Mouse (Mus musculus) CH12.LX (cell line): ENCODE results near the gene Supt16. TPM values are rescaled to one million over a fixed set of nuclear protein-coding genes. Genes with fewer than 3 reads are reported as not detected.

ENCODE experiments used
- DNase-seq: peaks from one replicate; pipeline ENCODE4 v3.0.0-alpha.2; 2013; ENCODE audit errors: extremely low read depth
- H3K27ac ChIP-seq: 2 replicates; pipeline ENCODE4 v1.5.1; 2012; ENCODE audit warnings: low read depth, mild to moderate bottlenecking, control low read depth, moderate library complexity; ENCODE audit not compliant: insufficient read depth
- H3K27me3 ChIP-seq: replicated peaks from 2 replicates; pipeline ENCODE3; 2012; ENCODE audit warnings: inconsistent platforms
- H3K36me3 ChIP-seq, 2 experiments: replicated peaks in 1 of 2; 2 replicates each; pipeline versions ENCODE3 to v1.6.1; 2012; ENCODE audit warnings: inconsistent platforms in 1 of 2, low read length in 1 of 2, mild to moderate bottlenecking in 1 of 2, mixed read lengths in 1 of 2, moderate library complexity in 1 of 2; ENCODE audit not compliant: control insufficient read depth in 1 of 2, insufficient read depth in 1 of 2
- H3K4me1 ChIP-seq, 2 experiments: 2 replicates each; pipeline ENCODE4 v1.6.1; 2012; ENCODE audit warnings: inconsistent platforms in 1 of 2, moderate library complexity in 1 of 2; ENCODE audit not compliant: insufficient read depth in 2 of 2, control insufficient read depth in 1 of 2
- H3K4me2 ChIP-seq: 2 replicates; pipeline ENCODE4 v1.6.1; 2012; ENCODE audit warnings: low read depth, mild to moderate bottlenecking, control low read depth; ENCODE audit not compliant: poor library complexity, insufficient read depth, severe bottlenecking
- H3K4me3 ChIP-seq, 3 experiments: fragments of 150-350 bp in 1 of 3; sonication (generic) in 1 of 3; replicated peaks in 1 of 3; 2 replicates each; pipeline versions ENCODE3 to v1.5.1; 2011 to 2012; ENCODE audit warnings: low read depth in 2 of 3, low read length in 2 of 3, mild to moderate bottlenecking in 2 of 3, moderate library complexity in 2 of 3, control low read depth in 1 of 3, improper control_type of control experiment in 1 of 3, inconsistent platforms in 1 of 3, mixed read lengths in 1 of 3; ENCODE audit not compliant: poor library complexity in 1 of 3
- H3K79me2 ChIP-seq: replicated peaks from 2 replicates; pipeline ENCODE4 v1.6.1; 2012; ENCODE audit warnings: mild to moderate bottlenecking, moderate library complexity; ENCODE audit not compliant: control insufficient read depth, poor library complexity, insufficient read depth, severe bottlenecking; ENCODE audit errors: extremely low read depth
- H3K9ac ChIP-seq: 2 replicates; pipeline ENCODE4 v1.6.1; 2012; ENCODE audit warnings: low read depth, mild to moderate bottlenecking, control low read depth, moderate library complexity; ENCODE audit not compliant: insufficient read depth
- H3K9me3 ChIP-seq: replicated peaks from 2 replicates; pipeline ENCODE3; 2012; ENCODE audit warnings: low read length, inconsistent platforms, mixed read lengths
- CHD2 ChIP-seq: IDR thresholded peaks from 2 replicates; pipeline ENCODE4 v1.6.1; 2011; ENCODE audit warnings: low read length, improper control_type of control experiment
- CTCF ChIP-seq, 2 experiments: IDR thresholded peaks in 1 of 2; conservative IDR thresholded peaks in 1 of 2; 2 replicates each; pipeline ENCODE4 v1.5.1; 2011 to 2012; ENCODE audit warnings: low read depth in 2 of 2, low read length in 2 of 2, improper control_type of control experiment in 1 of 2, inconsistent platforms in 1 of 2, mild to moderate bottlenecking in 1 of 2, moderate library complexity in 1 of 2
- E2F4 ChIP-seq: IDR thresholded peaks from 2 replicates; pipeline ENCODE4 v1.6.1; 2011; ENCODE audit warnings: low read depth, low read length, improper control_type of control experiment; ENCODE audit not compliant: insufficient replicate concordance
- EP300 ChIP-seq: IDR thresholded peaks from 2 replicates; pipeline ENCODE4 v1.6.1; 2011; ENCODE audit warnings: low read length, improper control_type of control experiment
- GABPA ChIP-seq: IDR thresholded peaks from 2 replicates; pipeline ENCODE4 v1.6.1; 2012; ENCODE audit warnings: low read depth, low read length, improper control_type of control experiment, inconsistent platforms; ENCODE audit not compliant: insufficient replicate concordance
- HCFC1 ChIP-seq: IDR thresholded peaks from 2 replicates; pipeline ENCODE4 v1.6.1; 2012; ENCODE audit warnings: low read depth, mild to moderate bottlenecking, inconsistent platforms, low read length, improper control_type of control experiment
- IRF4 ChIP-seq: IDR thresholded peaks from 2 replicates; pipeline ENCODE4 v1.6.1; 2014; ENCODE audit warnings: low read depth, mild to moderate bottlenecking, inconsistent platforms, low read length, improper control_type of control experiment
- JUN ChIP-seq: IDR thresholded peaks from 2 replicates; pipeline ENCODE4 v1.6.1; 2011; ENCODE audit warnings: low read depth, mild to moderate bottlenecking, low read length, improper control_type of control experiment, moderate library complexity; ENCODE audit not compliant: insufficient read depth
- JUND ChIP-seq: conservative IDR thresholded peaks from 2 replicates; pipeline ENCODE4 v1.6.1; 2011; ENCODE audit warnings: low read depth, low read length, improper control_type of control experiment
- MAFK ChIP-seq: IDR thresholded peaks from 2 replicates; pipeline ENCODE4 v1.6.1; 2011; ENCODE audit warnings: low read length, improper control_type of control experiment; ENCODE audit not compliant: insufficient replicate concordance
- MAX ChIP-seq: IDR thresholded peaks from 2 replicates; pipeline ENCODE4 v1.6.1; 2011; ENCODE audit warnings: low read length, improper control_type of control experiment
- MXI1 ChIP-seq: IDR thresholded peaks from 2 replicates; pipeline ENCODE4 v1.6.1; 2011; ENCODE audit warnings: mild to moderate bottlenecking, low read depth, low read length, improper control_type of control experiment
- MYC ChIP-seq: IDR thresholded peaks from 2 replicates; pipeline ENCODE4 v1.6.1; 2011; ENCODE audit warnings: low read depth, mild to moderate bottlenecking, improper control_type of control experiment, low read length
- NRF1 ChIP-seq: IDR thresholded peaks from 2 replicates; pipeline ENCODE4 v1.6.1; 2014; ENCODE audit warnings: low read depth, mild to moderate bottlenecking, inconsistent platforms, low read length, improper control_type of control experiment, moderate library complexity
- PAX5 ChIP-seq: IDR thresholded peaks from 2 replicates; pipeline ENCODE4 v1.6.1; 2012; ENCODE audit warnings: low read length, inconsistent platforms, mixed read lengths
- POLR2A ChIP-seq: IDR thresholded peaks from 2 replicates; pipeline ENCODE4 v1.6.1; 2011; ENCODE audit warnings: low read depth, mild to moderate bottlenecking, improper control_type of control experiment, low read length
- POLR2AphosphoS2 ChIP-seq: IDR thresholded peaks from 2 replicates; pipeline ENCODE4 v1.6.1; 2011; ENCODE audit warnings: low read depth, low read length, improper control_type of control experiment
- RAD21 ChIP-seq: IDR thresholded peaks from 2 replicates; pipeline ENCODE4 v1.6.1; 2011; ENCODE audit warnings: low read depth, mild to moderate bottlenecking, low read length, improper control_type of control experiment, moderate library complexity
- SIN3A ChIP-seq: IDR thresholded peaks from 2 replicates; pipeline ENCODE4 v1.6.1; 2012; ENCODE audit warnings: low read length, improper control_type of control experiment, inconsistent platforms
- SMC3 ChIP-seq: IDR thresholded peaks from 2 replicates; pipeline ENCODE4 v1.6.1; 2011; ENCODE audit warnings: low read depth, low read length, improper control_type of control experiment
- TBP ChIP-seq: conservative IDR thresholded peaks from 2 replicates; pipeline ENCODE4 v1.6.1; 2011; ENCODE audit warnings: low read depth, low read length, improper control_type of control experiment
- UBTF ChIP-seq: IDR thresholded peaks from 2 replicates; pipeline ENCODE4 v1.6.1; 2012; ENCODE audit warnings: low read depth, mild to moderate bottlenecking, inconsistent platforms, low read length, improper control_type of control experiment, moderate library complexity
- USF2 ChIP-seq: conservative IDR thresholded peaks from 2 replicates; pipeline ENCODE4 v1.6.1; 2011; ENCODE audit warnings: low read depth, low read length, improper control_type of control experiment
- ZMIZ1 ChIP-seq: IDR thresholded peaks from 2 replicates; pipeline ENCODE4 v1.6.1; 2012; ENCODE audit warnings: low read depth, mild to moderate bottlenecking, inconsistent platforms, low read length, improper control_type of control experiment
- ZNF384 ChIP-seq: IDR thresholded peaks from 2 replicates; pipeline ENCODE4 v1.6.1; 2012; ENCODE audit warnings: low read depth, low read length, improper control_type of control experiment, inconsistent platforms
- dilution Hi-C: fragments of 300-500 bp; cut with MboI; formaldehyde crosslinking; loops from 2 replicates; pipeline ENCODE4 v1.14.3; 2020; ENCODE audit warnings: low sequenced_read_pairs; ENCODE audit not compliant: extremely low pct_unique_long_range_greater_than_20kb, extremely low pct_ligation_motif_present
- in situ Hi-C: fragments of 300-500 bp; cut with MboI; formaldehyde crosslinking; loops from 3 replicates; pipeline ENCODE4 v1.14.3; 2019; ENCODE audit warnings: low sequenced_read_pairs, low pct_ligation_motif_present, low pct_unique_long_range_greater_than_20kb, mixed read lengths
- polyA plus RNA-seq: library from polyadenylated mRNA; unstranded; fragments of >175 nt; gene quantifications from 2 replicates; pipeline ENCODE4 v1.2.1, GENCODE M21; 2012; ENCODE audit warnings: low read depth; ENCODE audit not compliant: insufficient read length
- total RNA-seq, 2 experiments: library from RNA; depleted of rRNA; stranded (reverse); fragments of 300-350 nt in 1 of 2; fragments of >200 nt in 1 of 2; gene quantifications; 2 replicates each; pipeline ENCODE4 v1.2.3; 2012 to 2014

Gene Supt16
- total and polyA plus RNA-seq, 3 experiments, result 64.8 to 114 (median 78.6) TPM

DNA sequence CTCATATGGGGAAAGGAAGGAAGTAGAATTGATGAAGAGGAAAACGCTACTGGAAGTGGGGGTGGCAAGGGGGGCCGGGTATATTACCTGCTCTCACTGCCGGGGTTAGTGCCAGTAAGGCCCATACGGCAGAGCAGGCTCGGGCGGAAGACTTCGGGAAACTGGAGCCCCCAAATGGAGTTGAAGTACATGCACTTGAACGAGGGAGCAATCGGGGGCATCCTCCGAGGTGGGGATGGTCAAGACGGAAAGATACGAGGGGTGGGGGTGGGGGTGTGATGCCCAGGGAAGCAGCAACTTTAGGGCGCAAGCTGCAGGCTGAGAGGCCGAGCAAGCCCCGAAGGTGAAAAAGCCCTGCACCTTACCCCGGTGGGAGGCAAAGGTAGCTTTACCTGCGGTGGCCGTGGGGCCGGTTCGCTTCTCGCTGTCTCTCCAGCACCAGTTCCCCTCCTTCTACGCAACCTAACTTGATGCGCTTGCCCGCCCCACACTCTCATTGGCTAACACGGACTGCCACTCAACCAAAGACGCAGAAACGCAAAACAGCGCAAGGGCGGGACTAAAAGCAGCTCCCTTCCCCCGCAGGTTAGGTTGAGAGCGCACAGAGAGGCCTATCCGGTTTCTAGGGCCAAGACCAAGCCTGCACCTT is 46.9 kb upstream of the Supt16 start (continued):
- TF ChIP-seq SIN3A (peak; percentile 81), USF2 (no peak), SMC3 (no peak), POLR2A (peak; percentile 73), PAX5 (no peak), JUND (no peak), ZMIZ1 (peak; percentile 75; the same call in 1 of the 2 replicates), POLR2AphosphoS2 (peak; percentile 84; the same call in 1 of the 2 replicates), MYC (peak; percentile 41; the same call in 1 of the 2 replicates), UBTF (no peak), ZNF384 (no peak), JUN (no peak), CHD2 (peak; percentile 98), MXI1 (peak; percentile 72), NRF1 (peak; percentile 73), CTCF (conservative IDR thresholded peaks at IDR 0.05 in 1 of 2, IDR thresholded peaks at IDR 0.05 in 1 of 2; ENCODE audit: low read depth in 2 of 2, low read length in 2 of 2) (no peak), E2F4 (peak; percentile 82; the same call in 1 of the 2 replicates)

DNA sequence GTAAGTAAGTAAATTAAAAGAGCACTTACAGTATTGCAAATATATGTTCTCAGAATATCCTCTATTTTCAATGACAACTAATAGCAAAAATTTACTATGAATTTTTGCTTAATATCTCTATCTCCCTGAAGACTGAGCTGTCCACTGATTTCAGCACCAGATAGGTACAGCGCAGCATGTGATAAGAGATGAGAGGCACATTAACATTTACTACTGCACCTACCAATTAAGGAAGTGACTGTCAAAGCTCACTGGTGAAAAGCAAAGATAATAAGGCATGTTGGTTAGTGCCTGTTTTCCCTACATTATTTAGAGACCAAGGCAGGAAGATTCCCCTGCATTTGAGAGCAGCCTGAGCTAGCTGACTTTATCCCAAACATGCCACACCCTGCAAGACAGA is 39.0 kb upstream of the Supt16 start:
- peaks cover 0 to 10% of the 10 kb centered on the region in 2 experiments; a peak in 2 of 4 replicates for H3K4me1 ChIP-seq
- TF ChIP-seq ZMIZ1, result no peak
- H3K36me3 ChIP-seq, result peaks cover 48 to 82% of the 10 kb centered on the region in 2 experiments
- no peak overlapping the region for H3K4me3 ChIP-seq
- H3K9ac ChIP-seq, result no peak overlapping the region
- H3K9me3 ChIP-seq, result no peaks in the 10 kb centered on the region
- in situ Hi-C loops, result no loop called here
- peaks cover 43% of the 10 kb centered on the region for H3K79me2 ChIP-seq
- no peaks in the 10 kb centered on the region for H3K27me3 ChIP-seq
- dilution Hi-C loops, result no loop called here
- no peak overlapping the region for H3K4me2 ChIP-seq
- H3K27ac ChIP-seq, result no peak overlapping the region
- no peak for DNase-seq

DNA sequence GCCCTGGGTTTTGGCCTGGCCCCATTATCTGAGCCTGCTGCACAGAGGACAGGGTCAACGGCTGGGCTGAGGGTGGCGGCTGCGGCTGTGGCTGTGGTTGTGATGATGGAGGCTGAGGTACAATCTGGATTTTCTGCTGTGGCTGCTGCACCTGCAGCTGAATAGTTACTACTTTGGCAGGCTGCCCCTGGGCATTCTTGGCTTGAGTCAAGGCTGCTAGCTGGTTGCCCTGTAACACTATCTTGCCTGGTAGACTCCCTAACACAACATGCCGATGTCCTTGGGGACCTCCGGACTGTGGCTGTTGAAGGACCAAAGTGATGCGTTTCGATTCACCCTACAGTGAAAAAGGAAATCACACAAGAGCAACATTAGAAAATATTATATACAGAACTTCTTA is 37.9 kb upstream of the Supt16 start:
- H3K36me3 ChIP-seq, result peaks cover 56 to 86% of the 10 kb centered on the region in 2 experiments
- peaks cover 33% of the 10 kb centered on the region for H3K79me2 ChIP-seq
- H3K9me3 ChIP-seq, result no peaks in the 10 kb centered on the region
- no peak for DNase-seq
- H3K9ac ChIP-seq, result no peak overlapping the region
- H3K4me2 ChIP-seq, result no peak overlapping the region
- H3K27me3 ChIP-seq, result no peaks in the 10 kb centered on the region
- H3K4me1 ChIP-seq, result peaks cover 0 to 10% of the 10 kb centered on the region in 2 experiments; a peak in 2 of 4 replicates
- TF ChIP-seq MXI1 (no peak), IRF4 (no peak), HCFC1 (no peak), MAFK (no peak), UBTF (no peak), SIN3A (no peak), RAD21 (no peak), NRF1 (no peak), EP300 (no peak), MYC (no peak), GABPA (no peak), TBP (no peak), MAX (no peak), USF2 (no peak)
- dilution Hi-C loops, result no loop called here
- no peak overlapping the region for H3K4me3 ChIP-seq
- H3K27ac ChIP-seq, result no peak overlapping the region
- in situ Hi-C loops, result no loop called here
